Mouse (Mus musculus) small intestine, adult 2 months (tissue): ENCODE data around the gene Eif4h.

Source experiments
- CTCF ChIP-seq: fragments of 200-500 bp; IDR thresholded peaks from 2 replicates; pipeline ENCODE4 v1.5.1; 2012; ENCODE audit warnings: low read depth, mild to moderate bottlenecking, control low read depth, inconsistent platforms, low read length, moderate library complexity, mixed read lengths; ENCODE audit not compliant: insufficient replicate concordance, insufficient read length; ENCODE audit errors: extremely low read depth
- POLR2A ChIP-seq: fragments of 200-500 bp; IDR thresholded peaks from 2 replicates; pipeline ENCODE4 v1.6.1; 2012; ENCODE audit warnings: low read depth, mild to moderate bottlenecking, control low read depth, inconsistent platforms, low read length, moderate library complexity

GRCm38 (mm10) chr5:134615780-134616179 is 23.5 kb downstream of the Eif4h start:
- TF ChIP-seq CTCF = no peak
- no peak for TF ChIP-seq POLR2A
